Mouse (Mus musculus): ENCODE measurements at regions not wholly inside any gene's neighbourhood (a gene's known extent, or its start where the extent isn't known, plus 50 kb on each side); places are given as distances from the start of the nearest gene placed in this dataset.

- WGBS = 93% methylated on average over 2 of the region's 2 CpGs
- no peak overlapping the region for H3K4me2 ChIP-seq (replicated peaks)
- no peaks in the 10 kb centered on the region for H3K4me1 ChIP-seq (replicated peaks)
- H3K27me3 ChIP-seq = no peaks in the 10 kb centered on the region
- H3K27ac ChIP-seq = no peak overlapping the region
- H3K4me3 ChIP-seq (replicated peaks) = no peak overlapping the region
- ATAC-seq = no peak
- no peaks in the 10 kb centered on the region for H3K36me3 ChIP-seq
- no peaks in the 10 kb centered on the region for H3K9me3 ChIP-seq
- no peak overlapping the region for H3K9ac ChIP-seq (replicated peaks)
These were observed 60.5 kb upstream of the 1110032F04Rik start for GRCm38 (mm10) chr3:68808866-68809265.

- Histone ChIP-seq H3K4me2 (replicated peaks) (no peak overlapping the region), H3K9ac (replicated peaks) (no peak overlapping the region), H3K27ac (no peak overlapping the region), H3K9me3 (no peaks in the 10 kb centered on the region), H3K36me3 (no peaks in the 10 kb centered on the region), H3K4me1 (replicated peaks) (no peaks in the 10 kb centered on the region), H3K27me3 (no peaks in the 10 kb centered on the region), H3K4me3 (replicated peaks) (no peak overlapping the region)
- WGBS = 95% methylated on average over 3 of the region's 3 CpGs
- no peak for ATAC-seq
These were observed 55.9 kb upstream of the 1110032F04Rik start for GRCm38 (mm10) chr3:68813461-68813860.

DNA sequence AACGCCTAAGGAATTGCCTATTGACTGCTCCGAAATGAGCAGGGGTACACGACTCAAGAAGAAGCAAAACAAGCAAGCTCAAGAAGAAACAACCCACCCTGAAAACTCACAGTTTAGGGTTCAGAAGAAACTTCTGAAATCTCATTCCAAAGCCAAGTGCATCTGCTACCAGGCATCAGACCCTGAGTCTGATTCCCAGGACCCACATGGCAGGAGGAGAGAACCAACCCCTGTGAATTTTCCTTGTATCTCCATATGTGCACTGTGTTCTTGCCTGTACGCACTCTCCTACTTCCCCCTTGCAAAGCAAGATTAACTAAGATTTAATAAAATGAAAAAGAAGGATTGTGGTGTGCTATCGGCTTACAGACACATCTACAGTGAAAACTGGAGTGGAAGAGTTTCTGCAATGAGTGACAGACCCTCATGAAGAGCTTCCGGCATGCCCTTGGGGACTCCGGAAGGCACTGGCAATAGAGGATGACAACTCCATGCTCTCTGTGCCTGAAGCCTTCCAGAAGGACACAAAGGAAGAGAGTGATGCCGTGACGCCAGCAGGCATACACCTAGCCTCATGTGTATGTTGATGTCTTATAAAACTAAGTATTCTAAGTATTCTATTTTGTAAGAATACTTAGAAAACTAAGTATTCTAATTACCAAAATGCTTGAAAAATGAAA lies 55.2 kb upstream of the 1110032F04Rik start:
- no peak overlapping the region for H3K4me2 ChIP-seq (replicated peaks)
- no peak overlapping the region for H3K9ac ChIP-seq (replicated peaks)
- no peak overlapping the region for H3K4me3 ChIP-seq (replicated peaks)
- WGBS = 91% methylated on average over 9 of the region's 9 CpGs
- ATAC-seq = no peak
- H3K36me3 ChIP-seq = no peaks in the 10 kb centered on the region
- no peaks in the 10 kb centered on the region for H3K27me3 ChIP-seq
- no peak overlapping the region for H3K27ac ChIP-seq
- no peaks in the 10 kb centered on the region for H3K4me1 ChIP-seq (replicated peaks)
- no peaks in the 10 kb centered on the region for H3K9me3 ChIP-seq

DNA sequence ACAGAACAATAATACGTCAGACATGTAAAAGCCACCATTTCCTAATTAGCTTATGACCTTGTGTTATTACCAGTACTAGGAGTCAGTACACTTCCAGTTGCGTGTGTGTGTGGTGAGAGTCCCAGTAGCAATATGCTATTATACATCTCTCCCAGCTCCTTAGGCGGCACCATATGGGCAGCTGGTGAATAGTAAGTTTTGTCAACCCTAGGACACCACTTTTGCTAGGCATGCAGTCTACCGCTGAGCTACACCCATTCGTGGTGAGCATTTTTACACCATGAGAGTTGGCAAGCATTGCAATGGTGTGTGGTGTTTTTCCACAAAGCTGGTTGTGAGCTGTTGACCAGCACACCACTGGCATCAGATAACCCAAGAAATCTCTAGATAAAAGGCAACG lies 53.8 kb upstream of the 1110032F04Rik start:
- Histone ChIP-seq H3K4me1 (replicated peaks) (no peaks in the 10 kb centered on the region), H3K27me3 (no peaks in the 10 kb centered on the region), H3K27ac (no peak overlapping the region), H3K9me3 (no peaks in the 10 kb centered on the region), H3K4me3 (replicated peaks) (no peak overlapping the region), H3K9ac (replicated peaks) (no peak overlapping the region), H3K36me3 (no peaks in the 10 kb centered on the region), H3K4me2 (replicated peaks) (no peak overlapping the region)
- no peak for ATAC-seq
- 94% methylated on average over 6 of the region's 6 CpGs for WGBS

- no peak overlapping the region for H3K4me3 ChIP-seq (replicated peaks)
- peaks cover 8% of the 10 kb centered on the region; the same call in 1 of the 2 replicates for H3K4me1 ChIP-seq (replicated peaks)
- H3K27me3 ChIP-seq = no peaks in the 10 kb centered on the region
- no peaks in the 10 kb centered on the region for H3K9me3 ChIP-seq
- no peak overlapping the region for H3K27ac ChIP-seq
- H3K9ac ChIP-seq (replicated peaks) = no peak overlapping the region
- no peak for ATAC-seq
- no peak overlapping the region for H3K4me2 ChIP-seq (replicated peaks)
- WGBS = 79% methylated on average over 2 of the region's 2 CpGs
- no peaks in the 10 kb centered on the region for H3K36me3 ChIP-seq
These were observed 52.1 kb upstream of the 1110032F04Rik start for GRCm38 (mm10) chr3:68817321-68817720.

All from midbrain, embryonic 13.5 days (tissue).